Mouse (Mus musculus) cerebellum, adult 2 months (tissue): ENCODE measurements around the gene Src.

Experiments
- CTCF ChIP-seq: fragments of 200-500 bp; IDR thresholded peaks from 2 replicates; pipeline ENCODE4 v1.5.1; 2011; ENCODE audit warnings: low read depth, mild to moderate bottlenecking, control low read depth, low read length, moderate library complexity, borderline replicate concordance; ENCODE audit not compliant: insufficient read depth
- POLR2A ChIP-seq: fragments of 200-500 bp; IDR thresholded peaks from 2 replicates; pipeline ENCODE4 v1.6.1; 2011; ENCODE audit warnings: low read length, control low read depth, borderline replicate concordance; ENCODE audit not compliant: insufficient read depth

DNA sequence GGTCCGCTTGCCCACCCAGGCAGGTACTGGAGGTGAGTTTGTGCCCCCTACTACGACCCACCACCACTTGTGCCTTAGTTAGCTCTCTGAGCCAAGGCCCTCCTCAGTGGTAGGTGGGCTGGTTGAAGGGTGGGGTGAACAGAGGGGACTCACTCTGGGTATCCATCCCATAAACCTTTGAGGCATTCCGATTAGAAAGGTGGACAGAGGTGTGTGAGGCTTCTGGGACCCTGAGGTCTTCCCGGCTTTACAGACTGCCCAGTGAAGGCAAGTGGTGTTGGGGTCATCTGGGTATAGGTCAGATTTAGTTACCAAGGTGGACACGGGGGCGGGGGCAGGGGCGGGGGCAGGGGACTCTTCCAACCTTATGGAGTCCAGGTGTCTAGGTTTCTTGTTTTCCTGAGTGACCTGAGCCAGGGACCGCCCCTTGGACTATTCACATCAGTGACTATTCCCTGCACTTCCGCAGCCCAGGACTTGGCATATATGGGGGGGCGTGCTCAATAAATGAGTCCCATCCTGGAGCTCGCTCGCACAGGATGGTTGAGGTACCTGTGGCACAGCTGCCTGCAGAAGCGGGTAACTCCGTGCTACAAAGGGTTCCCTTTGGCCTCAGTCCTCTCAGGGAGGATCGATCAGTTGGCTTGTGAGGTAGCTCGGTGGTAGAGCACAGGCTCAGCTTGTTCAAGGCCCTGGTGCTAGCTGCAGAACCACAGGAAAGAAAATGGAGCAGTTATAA is 6.8 kb downstream of the Src start:
- TF ChIP-seq CTCF (no peak), POLR2A (no peak)
